Mouse (Mus musculus): ENCODE results near the gene Nelfcd. TPM values are rescaled to one million over a fixed set of nuclear protein-coding genes. Genes with fewer than 3 reads are reported as not detected.

Gene Nelfcd
- total RNA-seq, 1 experiment from 2014 or later, result 63.7 TPM

DNA sequence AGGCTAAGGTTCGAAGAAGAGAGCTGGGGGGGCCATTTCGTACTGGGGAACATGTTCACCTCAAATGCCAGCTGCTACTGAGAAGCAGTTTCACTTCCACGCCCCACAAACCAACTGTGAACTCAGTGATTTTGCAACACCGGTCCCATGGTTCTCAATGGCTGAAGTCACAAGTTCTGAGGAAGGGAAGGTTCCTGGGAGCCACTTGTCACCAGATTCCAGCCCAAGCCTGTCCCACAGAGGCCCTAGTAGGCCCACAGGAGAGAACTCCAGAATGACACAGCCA lies 22.0 kb downstream of the Nelfcd start:
- DNase-seq, result no peak

- DNase-seq, result no peak
These were observed 22.6 kb downstream of the Nelfcd start for GRCm38 (mm10) chr2:174438181-174438580.

- peak; percentile 79 for DNase-seq
These were observed 23.3 kb downstream of the Nelfcd start, which contains the start of gene Ctsz for GRCm38 (mm10) chr2:174438737-174439449. Ctsz (minus strand) TSS chr2:174439039.

GRCm38 (mm10) chr2:174439450-174439838 lies 23.8 kb downstream of the Nelfcd start:
- no peak for DNase-seq

DNA sequence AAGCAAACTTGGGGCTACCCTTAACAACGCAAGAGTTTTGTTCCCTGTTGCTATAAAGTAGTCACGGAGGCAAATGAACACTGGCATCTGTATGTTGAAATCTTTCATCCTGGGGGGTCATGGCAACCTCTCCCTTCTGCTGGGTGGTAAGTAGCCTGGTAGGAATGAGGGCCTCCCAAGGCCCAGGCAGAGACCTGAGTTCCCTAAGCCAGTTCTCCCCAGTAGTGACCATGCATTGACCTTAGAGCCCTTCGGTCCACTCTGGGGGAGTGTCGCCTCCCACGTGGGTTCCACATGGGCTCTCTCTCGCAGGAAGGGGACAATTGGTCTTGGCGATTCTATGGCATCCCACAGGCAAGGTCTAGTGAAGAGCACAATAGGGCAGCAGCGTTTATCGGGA lies 24.4 kb downstream of the Nelfcd start:
- no peak for DNase-seq

DNA sequence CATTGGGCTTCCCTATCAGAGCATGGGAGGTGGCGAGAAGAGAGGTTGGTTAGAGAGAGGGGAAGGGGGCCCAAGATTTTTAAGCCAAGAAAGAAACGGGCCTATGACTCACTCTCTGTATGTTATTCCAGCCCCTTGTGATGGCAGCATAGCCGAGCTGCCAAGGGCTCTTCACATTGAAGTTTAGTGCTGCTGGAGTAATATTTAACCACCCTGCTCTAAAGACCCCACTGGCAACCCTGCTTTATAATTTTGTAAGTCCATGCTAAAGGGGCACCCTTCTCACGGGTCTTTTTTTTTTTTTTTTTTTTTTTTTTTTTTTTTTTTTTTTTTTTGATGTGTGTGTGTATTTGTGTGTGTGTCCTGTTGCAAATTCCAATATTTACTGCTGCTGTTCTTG lies 26.3 kb downstream of the Nelfcd start:
- no peak for DNase-seq

GRCm38 (mm10) chr2:174442460-174442859 lies 26.9 kb downstream of the Nelfcd start:
- DNase-seq, result peak; percentile 23

DNA sequence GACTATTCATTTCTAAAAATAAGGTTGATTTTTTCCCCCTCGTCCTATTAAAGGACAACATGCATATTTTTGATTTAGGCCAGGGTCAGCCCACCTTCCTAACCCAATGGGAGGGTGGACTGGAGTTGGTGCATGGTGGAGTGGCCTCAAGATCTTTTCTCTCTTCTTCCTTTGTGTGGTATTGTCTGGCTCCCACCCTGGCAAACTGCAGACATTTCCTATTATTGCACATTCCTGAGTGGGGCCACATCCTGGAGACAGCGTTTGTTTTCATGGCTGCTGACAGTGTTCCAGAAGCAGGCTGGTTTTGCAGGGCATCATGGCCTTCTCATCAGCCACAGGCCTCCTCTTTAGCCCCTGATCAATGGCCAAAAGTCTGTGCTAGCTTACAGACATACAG lies 27.4 kb downstream of the Nelfcd start:
- no peak for DNase-seq

- DNase-seq, result no peak
These were observed 28.8 kb downstream of the Nelfcd start for GRCm38 (mm10) chr2:174444359-174444758.

- no peak for DNase-seq
These were observed 29.4 kb downstream of the Nelfcd start for GRCm38 (mm10) chr2:174445018-174445417.

DNA sequence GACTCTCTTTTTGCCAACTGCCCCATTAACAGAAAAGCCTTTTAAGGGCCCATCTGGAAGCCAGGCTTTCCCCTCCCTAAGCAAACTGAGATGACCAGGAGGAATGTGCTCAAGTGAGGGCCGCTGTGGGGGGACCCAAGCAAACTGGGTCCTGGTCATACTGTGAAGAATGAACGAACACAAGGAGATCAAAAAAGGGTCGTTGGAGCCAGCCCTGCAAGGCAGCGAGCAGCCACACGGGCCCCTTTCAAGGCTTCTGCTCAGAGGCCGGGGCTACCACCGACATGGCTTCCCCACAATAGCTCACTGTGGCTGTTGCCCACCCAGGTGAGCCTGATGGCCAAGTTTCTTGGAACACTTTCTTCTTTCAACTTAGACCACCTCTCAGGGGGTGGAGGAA lies 30.9 kb downstream of the Nelfcd start:
- no peak for DNase-seq

DNA sequence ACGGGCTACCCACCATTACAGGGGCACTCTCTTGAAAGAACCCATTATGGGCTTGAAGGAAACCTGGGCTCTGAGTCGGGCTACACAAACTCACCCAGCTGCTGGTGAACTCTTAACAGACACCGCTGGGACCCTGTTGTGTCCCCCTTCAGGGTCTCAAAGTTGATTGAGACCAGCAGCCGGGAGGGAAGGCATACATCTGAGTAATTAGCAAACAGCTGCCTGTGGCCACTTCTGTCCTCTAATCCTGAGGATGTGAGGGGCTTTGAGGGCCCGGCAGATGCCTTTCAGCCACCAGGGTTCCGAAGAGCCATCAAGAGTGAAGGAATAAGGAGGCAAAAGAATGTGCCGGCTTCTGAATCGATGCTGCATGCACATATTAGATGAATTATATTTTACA lies 31.3 kb downstream of the Nelfcd start:
- DNase-seq, result no peak

- DNase-seq, result no peak
These were observed 32.8 kb downstream of the Nelfcd start for GRCm38 (mm10) chr2:174448405-174448804.

DNA sequence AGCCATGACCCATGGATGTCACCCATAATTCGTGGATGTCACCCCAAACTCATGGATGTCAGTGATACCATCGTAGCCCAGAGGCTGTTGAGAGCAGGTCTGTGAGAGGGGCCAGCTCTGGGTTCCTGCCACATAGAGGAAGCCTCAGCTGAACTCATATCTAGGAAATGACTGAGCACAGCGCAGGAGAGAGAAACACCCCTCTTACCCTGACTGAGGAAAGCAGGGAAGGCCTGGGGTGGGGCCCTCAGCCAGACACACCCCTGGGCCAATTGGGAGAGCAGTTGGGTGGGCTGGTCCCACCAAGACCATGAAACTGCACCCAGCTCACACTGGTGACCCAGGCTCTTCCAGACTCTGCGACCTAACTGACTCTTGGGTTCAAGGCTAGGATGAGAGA lies 34.7 kb downstream of the Nelfcd start, which contains the start of gene Tubb1:
Gene Tubb1 (plus strand): TSS at position 343 of the 400 bp plus-strand sequence.
- DNase-seq, result no peak

DNA sequence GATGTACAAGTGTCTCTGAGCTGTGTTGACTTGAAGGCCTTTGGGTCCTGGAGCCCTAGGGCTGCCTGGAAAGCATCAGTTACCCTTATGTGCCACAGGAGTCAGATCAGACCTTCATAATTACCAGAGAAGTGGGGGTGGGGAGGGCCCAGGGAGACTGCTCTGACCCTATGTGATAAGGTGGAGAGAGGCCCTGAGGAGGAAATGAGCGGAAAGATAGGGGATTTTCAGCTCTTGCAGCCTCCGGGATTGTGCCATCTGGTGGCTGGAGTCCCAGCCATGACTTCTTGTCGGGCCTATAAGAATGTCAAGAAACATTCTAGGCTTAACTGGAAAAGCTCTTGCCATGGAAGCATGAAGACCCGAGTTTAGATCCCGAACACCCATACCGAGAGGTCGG lies 38.1 kb downstream of the Nelfcd start:
- peak; percentile 40 for DNase-seq

DNA sequence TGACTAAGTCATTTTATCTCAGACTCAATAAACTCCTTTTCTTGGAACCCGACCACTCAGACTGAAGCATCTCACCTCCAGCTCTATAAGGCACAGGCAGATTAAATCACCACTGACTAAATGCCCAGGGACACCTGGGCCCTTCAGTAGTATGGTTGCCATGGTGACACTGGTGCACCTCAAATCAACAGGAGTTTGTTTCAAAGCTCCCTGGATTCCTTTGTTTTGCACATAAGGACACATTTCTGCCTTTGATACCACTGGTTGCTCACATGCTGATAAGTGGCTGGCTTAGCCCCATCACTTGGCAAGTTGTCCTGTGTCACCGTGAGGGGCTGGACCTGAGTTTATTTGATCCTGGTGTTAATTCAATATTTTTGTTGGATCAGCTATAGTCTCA lies 43.8 kb downstream of the Nelfcd start:
- DNase-seq, result no peak

GRCm38 (mm10) chr2:174463370-174463769 lies 47.8 kb downstream of the Nelfcd start:
- no peak for DNase-seq

- DNase-seq, result peak; percentile 95
These were observed 48.4 kb downstream of the Nelfcd start, which contains the start of gene Atp5e for GRCm38 (mm10) chr2:174463789-174464523. Atp5e (minus strand) TSS chr2:174464105.

DNA sequence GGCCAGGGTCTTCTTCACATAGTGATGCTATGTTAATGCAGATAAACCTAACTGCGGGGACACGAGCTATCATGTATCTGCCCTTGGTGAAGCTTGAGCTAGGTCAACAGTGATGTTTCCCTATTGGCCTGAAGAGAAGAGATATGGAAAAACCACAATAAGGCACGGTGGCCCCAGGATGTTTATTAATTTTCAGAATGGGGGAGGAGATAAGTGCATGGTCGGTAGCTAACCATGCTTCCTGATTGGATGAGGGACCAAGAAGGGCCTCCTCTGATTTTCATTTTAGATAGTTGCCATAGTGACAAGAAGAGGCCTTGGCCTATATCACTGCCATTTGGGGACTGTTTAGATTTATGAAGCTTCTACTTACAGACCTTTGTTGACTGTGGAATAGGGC lies 54.7 kb downstream of the Nelfcd start:
- no peak for DNase-seq

DNA sequence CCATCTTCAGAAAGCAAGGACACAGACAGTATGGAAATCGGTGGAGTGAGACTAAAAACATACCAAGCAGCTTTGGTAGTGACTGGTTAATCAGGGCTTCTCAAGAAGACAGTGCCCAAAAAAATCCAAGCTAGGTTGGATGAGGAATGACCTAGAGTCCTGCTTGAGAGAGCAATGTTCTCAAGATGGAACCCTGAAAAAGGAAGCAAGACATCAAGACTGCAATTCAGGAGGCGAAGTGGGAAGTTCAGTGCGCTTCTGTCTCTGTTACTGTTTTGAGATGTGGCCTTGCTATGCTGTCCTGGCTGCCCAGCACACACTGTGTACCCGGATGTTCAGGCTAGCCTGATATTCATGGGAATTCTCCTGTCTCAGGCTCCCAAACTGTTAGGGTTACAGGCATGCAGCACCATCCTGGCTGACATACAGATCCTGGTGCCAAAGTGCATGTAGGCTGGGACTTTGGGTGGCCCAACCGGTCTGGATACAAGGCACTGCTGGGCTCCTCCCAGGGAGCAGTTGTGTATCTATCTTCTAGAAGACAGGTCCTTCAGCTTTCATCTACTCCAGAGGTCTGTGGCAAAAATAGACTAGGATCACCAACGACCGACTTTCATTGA lies 55.3 kb downstream of the Nelfcd start:
- DNase-seq, result no peak

- DNase-seq, result no peak
These were observed 56.8 kb downstream of the Nelfcd start for GRCm38 (mm10) chr2:174472407-174472806.

GRCm38 (mm10) chr2:174472818-174473549 lies 57.4 kb downstream of the Nelfcd start, which contains the start of gene Prelid3b:
Prelid3b (minus strand) TSS chr2:174473081.
- DNase-seq, result peak; percentile 100

DNA sequence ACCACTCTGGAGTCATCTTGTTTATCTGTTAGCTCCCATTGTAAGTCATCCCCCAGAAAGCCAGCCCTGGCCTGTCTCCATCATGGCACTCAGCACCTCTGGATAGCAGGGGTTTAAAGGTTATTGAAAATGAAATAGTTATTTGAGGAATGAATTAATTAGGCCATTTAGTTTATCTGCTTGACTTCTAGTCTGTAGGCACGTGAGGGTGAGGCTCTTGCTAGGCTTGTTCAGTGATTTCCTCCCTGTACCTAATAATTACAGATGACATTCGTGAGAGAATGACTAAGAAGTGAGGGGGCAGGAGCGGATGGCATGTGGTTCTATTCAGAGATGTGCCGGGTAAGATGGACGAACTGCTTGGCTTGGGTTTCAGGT lies 57.9 kb downstream of the Nelfcd start:
- DNase-seq, result no peak
